Mouse (Mus musculus) heart, embryonic 11.5 days (tissue): ENCODE measurements around the gene Ints5. TPM values are rescaled to one million over a fixed set of nuclear protein-coding genes. Genes with fewer than 3 reads are reported as not detected.
A peak's percentile ranks its signal among the peaks of the same experiment; 100 is the strongest.

Experiments
- ATAC-seq: fragments of 200-750 bp; cut with Nextera tagmentation; replicated peaks from 2 replicates; pipeline ENCODE4 v1.8.0; 2017; ENCODE audit warnings: moderate library complexity; ENCODE audit not compliant: insufficient number of reproducible peaks, low FRiP score, low TSS enrichment
- H3K27ac ChIP-seq: fragments of 300-500 bp; sonication (generic); 2 replicates; pipeline ENCODE4 v1.5.1; 2014; ENCODE audit warnings: mild to moderate bottlenecking, low read depth, low read length
- H3K27me3 ChIP-seq: fragments of 300-500 bp; sonication (generic); 2 replicates; pipeline ENCODE4 v1.6.1; 2014; ENCODE audit warnings: mild to moderate bottlenecking, low read length, mixed read lengths; ENCODE audit not compliant: control insufficient read depth, insufficient read depth
- H3K36me3 ChIP-seq: fragments of 300-500 bp; sonication (generic); 2 replicates; pipeline ENCODE4 v1.6.1; 2014; ENCODE audit warnings: mild to moderate bottlenecking, low read length, moderate library complexity, mixed read lengths; ENCODE audit not compliant: control insufficient read depth, insufficient read depth
- H3K4me1 ChIP-seq: fragments of 300-500 bp; sonication (generic); 2 replicates; pipeline ENCODE4 v1.6.1; 2014; ENCODE audit warnings: low read length; ENCODE audit not compliant: control insufficient read depth, insufficient read depth
- H3K4me2 ChIP-seq: fragments of 300-500 bp; sonication (generic); 2 replicates; pipeline ENCODE4 v1.6.1; 2014; ENCODE audit warnings: mild to moderate bottlenecking, moderate library complexity
- H3K4me3 ChIP-seq: fragments of 300-500 bp; sonication (generic); 2 replicates; pipeline ENCODE4 v1.5.1; 2014; ENCODE audit warnings: low read depth, low read length
- H3K9ac ChIP-seq: fragments of 300-500 bp; sonication (generic); 2 replicates; pipeline ENCODE4 v1.6.1; 2014; ENCODE audit warnings: mild to moderate bottlenecking, low read depth, low read length, moderate library complexity
- H3K9me3 ChIP-seq: fragments of 300-500 bp; sonication (generic); replicated peaks from 2 replicates; pipeline ENCODE4 v1.6.1; 2016; ENCODE audit warnings: low read length; ENCODE audit not compliant: control insufficient read depth
- WGBS: fragments of 180-500 bp; shearing (Covaris S2); extraction: QIAGEN DNeasy Blood & Tissue Kit; methylation state at CpG from one replicate; pipeline ENCODE4 v1.1.7; 2014; ENCODE audit not compliant: insufficient replicate concordance; 5-methylcytosine and 5-hydroxymethylcytosine counted together
- polyA plus RNA-seq: library from polyadenylated mRNA; unstranded; fragments of >200 nt; fragmentation: Nextera tagmentation; extraction: Ambion mirVana; gene quantifications from 2 replicates; pipeline ENCODE4 v1.2.1, GENCODE M21; 2014

The Ints5 gene
- polyA plus RNA-seq, 1 experiment from 2014 or later, result 19.2 TPM

GRCm38 (mm10) chr19:8919000-8919399 lies 26.2 kb downstream of the Ints5 start:
- H3K4me1 ChIP-seq, result peaks cover 8% of the 10 kb centered on the region
- ATAC-seq, result no peak
- no peak overlapping the region for H3K4me2 ChIP-seq
- H3K4me3 ChIP-seq, result no peak overlapping the region
- 89% methylated on average over 3 of the region's 3 CpGs for WGBS
- no peaks in the 10 kb centered on the region for H3K27me3 ChIP-seq
- H3K27ac ChIP-seq, result no peak overlapping the region
- H3K9ac ChIP-seq, result no peak overlapping the region
- H3K9me3 ChIP-seq, result no peaks in the 10 kb centered on the region
- H3K36me3 ChIP-seq, result peaks cover 33% of the 10 kb centered on the region

GRCm38 (mm10) chr19:8919684-8920072 lies 26.9 kb downstream of the Ints5 start:
- H3K9ac ChIP-seq, result peak overlapping the region; percentile 82; the same call in 1 of the 2 replicates
- peaks cover 8% of the 10 kb centered on the region for H3K4me1 ChIP-seq

GRCm38 (mm10) chr19:8920073-8920736 lies 27.4 kb downstream of the Ints5 start, which contains the start of gene B3gat3:
Gene B3gat3 (plus strand): TSS chr19:8920374.
- Histone ChIP-seq H3K4me1 (peaks cover 8% of the 10 kb centered on the region), H3K9ac (peak within 1 kb of the TSS; percentile 82), H3K4me3 (peak within 1 kb of the TSS; percentile 79), H3K4me2 (peak within 1 kb of the TSS; percentile 87), H3K27ac (peak within 1 kb of the TSS; percentile 78), H3K9me3 (no peaks in the 10 kb centered on the region), H3K36me3 (peaks cover 22% of the 10 kb centered on the region), H3K27me3 (no peaks in the 10 kb centered on the region)
- ATAC-seq, result peak; percentile 97
- 3% methylated on average over 41 of the region's 50 CpGs for WGBS

More at GRCm38 (mm10) chr19:8919684-8920072, 26.9 kb downstream of the Ints5 start:
- Histone ChIP-seq H3K4me2 (peak overlapping the region; percentile 87), H3K27me3 (no peaks in the 10 kb centered on the region), H3K36me3 (peaks cover 26% of the 10 kb centered on the region), H3K4me3 (peak overlapping the region; percentile 79), H3K27ac (peak overlapping the region; percentile 78), H3K9me3 (no peaks in the 10 kb centered on the region)
- 61% methylated on average over 6 of the region's 6 CpGs for WGBS
- no peak for ATAC-seq

GRCm38 (mm10) chr19:8920836-8921291 lies 28.1 kb downstream of the Ints5 start:
- H3K27me3 ChIP-seq, result no peaks in the 10 kb centered on the region
- H3K4me1 ChIP-seq, result peaks cover 8% of the 10 kb centered on the region
- H3K4me3 ChIP-seq, result peak overlapping the region; percentile 79
- H3K27ac ChIP-seq, result peak overlapping the region; percentile 78
- H3K9me3 ChIP-seq, result no peaks in the 10 kb centered on the region
- ATAC-seq, result no peak
- peaks cover 21% of the 10 kb centered on the region for H3K36me3 ChIP-seq
- H3K4me2 ChIP-seq, result peak overlapping the region; percentile 87
- WGBS, result 2% methylated on average over 6 of the region's 6 CpGs
- H3K9ac ChIP-seq, result peak overlapping the region; percentile 82

GRCm38 (mm10) chr19:8921741-8922140 lies 28.9 kb downstream of the Ints5 start:
- Histone ChIP-seq H3K4me3 (no peak overlapping the region; the same call in 1 of the 2 replicates), H3K36me3 (peaks cover 14% of the 10 kb centered on the region), H3K4me1 (peaks cover 8% of the 10 kb centered on the region), H3K4me2 (peak overlapping the region; percentile 87), H3K9me3 (no peaks in the 10 kb centered on the region), H3K27ac (no peak overlapping the region), H3K9ac (no peak overlapping the region), H3K27me3 (no peaks in the 10 kb centered on the region)
- ATAC-seq, result no peak
- 77% methylated on average over 9 of the region's 9 CpGs for WGBS

- Histone ChIP-seq H3K36me3 (peaks cover 16% of the 10 kb centered on the region), H3K9ac (no peak overlapping the region), H3K4me2 (no peak overlapping the region), H3K9me3 (no peaks in the 10 kb centered on the region), H3K27me3 (no peaks in the 10 kb centered on the region), H3K4me3 (no peak overlapping the region), H3K27ac (no peak overlapping the region), H3K4me1 (peaks cover 20% of the 10 kb centered on the region)
- no peak for ATAC-seq
- WGBS, result 94% methylated on average over 2 of the region's 2 CpGs
These were observed 34.0 kb downstream of the Ints5 start for GRCm38 (mm10) chr19:8926766-8927165.

- Histone ChIP-seq H3K4me1 (peaks cover 20% of the 10 kb centered on the region), H3K9me3 (no peaks in the 10 kb centered on the region), H3K4me2 (no peak overlapping the region), H3K9ac (no peak overlapping the region), H3K27ac (no peak overlapping the region), H3K4me3 (no peak overlapping the region), H3K27me3 (no peaks in the 10 kb centered on the region), H3K36me3 (peaks cover 14% of the 10 kb centered on the region)
- 83% methylated on average over 12 of the region's 12 CpGs for WGBS
- ATAC-seq, result no peak
These were observed 35.2 kb downstream of the Ints5 start for GRCm38 (mm10) chr19:8927891-8928525.

- Histone ChIP-seq H3K27me3 (no peaks in the 10 kb centered on the region), H3K9me3 (no peaks in the 10 kb centered on the region), H3K4me2 (peak overlapping the region; percentile 89), H3K4me1 (peaks cover 20% of the 10 kb centered on the region), H3K9ac (no peak overlapping the region; the same call in 1 of the 2 replicates), H3K36me3 (peaks cover 11% of the 10 kb centered on the region), H3K4me3 (peak overlapping the region; percentile 87), H3K27ac (peak overlapping the region; percentile 76; the same call in 1 of the 2 replicates)
- WGBS, result 18% methylated on average over 16 of the region's 16 CpGs
- no peak for ATAC-seq
These were observed 36.0 kb downstream of the Ints5 start for GRCm38 (mm10) chr19:8928689-8929223.
